Mouse (Mus musculus) CH12.LX (cell line): Measurements from ENCODE around the gene Col4a2.

Experiments
- CTCF ChIP-seq, 2 experiments: IDR thresholded peaks in 1 of 2; conservative IDR thresholded peaks in 1 of 2; 2 replicates each; pipeline ENCODE4 v1.5.1; 2011 to 2012; ENCODE audit warnings: low read depth in 2 of 2, low read length in 2 of 2, improper control_type of control experiment in 1 of 2, inconsistent platforms in 1 of 2, mild to moderate bottlenecking in 1 of 2, moderate library complexity in 1 of 2
- IRF4 ChIP-seq: IDR thresholded peaks from 2 replicates; pipeline ENCODE4 v1.6.1; 2014; ENCODE audit warnings: low read depth, mild to moderate bottlenecking, inconsistent platforms, low read length, improper control_type of control experiment
- MEF2A ChIP-seq: IDR thresholded peaks from 2 replicates; pipeline ENCODE4 v1.6.1; 2014; ENCODE audit warnings: low read depth, mild to moderate bottlenecking, inconsistent platforms, low read length, improper control_type of control experiment, borderline replicate concordance
- POLR2A ChIP-seq: IDR thresholded peaks from 2 replicates; pipeline ENCODE4 v1.6.1; 2011; ENCODE audit warnings: low read depth, mild to moderate bottlenecking, improper control_type of control experiment, low read length
- TCF12 ChIP-seq: IDR thresholded peaks from 2 replicates; pipeline ENCODE4 v1.6.1; 2014; ENCODE audit warnings: low read depth, mild to moderate bottlenecking, inconsistent platforms, low read length, improper control_type of control experiment
- USF2 ChIP-seq: conservative IDR thresholded peaks from 2 replicates; pipeline ENCODE4 v1.6.1; 2011; ENCODE audit warnings: low read depth, low read length, improper control_type of control experiment

- no peak for TF ChIP-seq IRF4
- TF ChIP-seq POLR2A = no peak
- TF ChIP-seq TCF12 = no peak
- TF ChIP-seq CTCF (conservative IDR thresholded peaks at IDR 0.05 in 1 of 2, IDR thresholded peaks at IDR 0.05 in 1 of 2; ENCODE audit: low read depth in 2 of 2, low read length in 2 of 2) = no peak
- TF ChIP-seq MEF2A = no peak
- TF ChIP-seq USF2 = no peak
Observed at GRCm38 (mm10) chr8:11277602-11278051, 35.0 kb upstream of the Col4a2 start.
